ENCODE assay signal across 8 mouse cellular contexts in genomic region chr7:18872816-18873215, GRCm38 (mm10). TPM values are rescaled to one million over a fixed set of nuclear protein-coding genes. Genes with fewer than 3 reads are reported as not detected.
DNase-seq lines count a peak whose midpoint lies in the region; ATAC-seq lines count a peak whose summit lies in the region.

No protein-coding gene starts in this region.

- peak overlapping the region; percentile 79 for H3K4me2 ChIP-seq in hindbrain, embryonic 14.5 days (replicated peaks)
- peak overlapping the region; percentile 71 for H3K4me2 ChIP-seq in midbrain, embryonic 14.5 days (ENCODE audit: low read length)

- intact Hi-C loops in heart, postnatal 36 days (cut with DNase I) = loop anchor here (1.0 to 5.0 kb wide), 4 partner anchors 41 to 161 kb away; no protein-coding TSS in a partner anchor

- DNase-seq in heart, embryonic 10.5 days (ENCODE audit: low spot score) = peak; percentile 73
- no peak for DNase-seq in heart, postnatal 36 days
- peak; percentile 41 for DNase-seq in embryo, embryonic 10 days (ENCODE audit: low spot score)
- DNase-seq in hindbrain, embryonic 14.5 days (ENCODE audit: low spot score) = no peak
- DNase-seq in midbrain, embryonic 14.5 days = peak; percentile 45
- DNase-seq in thymus, postnatal 25 days = no peak
- DNase-seq in gastrocnemius, postnatal 25 days = no peak
- no peak for DNase-seq in frontal cortex, postnatal 14 days (ENCODE audit: low spot score in 2 of 2)

- ATAC-seq in hindbrain, embryonic 14.5 days (ENCODE audit: low FRiP score) = peak; percentile 38
- ATAC-seq in midbrain, embryonic 14.5 days (ENCODE audit: low FRiP score, low TSS enrichment) = peak; percentile 66; the same call in 1 of the 2 replicates

- peak overlapping the region; percentile 57 for H3K9ac ChIP-seq in hindbrain, embryonic 14.5 days
- H3K9ac ChIP-seq in midbrain, embryonic 14.5 days (replicated peaks; ENCODE audit: low read length) = peak overlapping the region; percentile 34; the same call in 1 of the 2 replicates

- 5% methylated on average over 7 of the region's 7 CpGs for WGBS in heart, embryonic 10.5 days
- 2% methylated on average over 7 of the region's 7 CpGs for WGBS in hindbrain, embryonic 14.5 days
- WGBS in midbrain, embryonic 14.5 days = 2% methylated on average over 7 of the region's 7 CpGs

- H3K4me1 ChIP-seq in heart, embryonic 10.5 days = peaks cover 10% of the 10 kb centered on the region; the same call in 1 of the 2 replicates
- 0 out of 2 replicates have a peak, but pooled peaks cover 4% of the 10 kb centered on the region for H3K4me1 ChIP-seq in hindbrain, embryonic 14.5 days (replicated peaks; ENCODE audit: control insufficient read depth, insufficient read depth, low read length)
- no peaks in the 10 kb centered on the region for H3K4me1 ChIP-seq in midbrain, embryonic 14.5 days (ENCODE audit: control insufficient read depth, insufficient read depth, low read length)

- H3K27ac ChIP-seq in heart, embryonic 10.5 days = no peak overlapping the region
- no peak overlapping the region for H3K27ac ChIP-seq in hindbrain, embryonic 14.5 days
- no peak overlapping the region for H3K27ac ChIP-seq in midbrain, embryonic 14.5 days (replicated peaks; ENCODE audit: low read depth, low read length)

- H3K4me3 ChIP-seq in heart, embryonic 10.5 days = peak overlapping the region; percentile 55
- H3K4me3 ChIP-seq in hindbrain, embryonic 14.5 days (replicated peaks; ENCODE audit: low read length) = peak overlapping the region; percentile 47
- H3K4me3 ChIP-seq in midbrain, embryonic 14.5 days (replicated peaks; ENCODE audit: low read depth, low read length) = peak overlapping the region; percentile 35

- no peaks in the 10 kb centered on the region for H3K27me3 ChIP-seq in heart, embryonic 10.5 days (ENCODE audit: insufficient read depth, poor library complexity, severe bottlenecking)
- H3K27me3 ChIP-seq in hindbrain, embryonic 14.5 days (ENCODE audit: control insufficient read depth, insufficient read depth, low read length) = no peaks in the 10 kb centered on the region
- H3K27me3 ChIP-seq in midbrain, embryonic 14.5 days (ENCODE audit: control insufficient read depth, insufficient read depth, low read length) = no peaks in the 10 kb centered on the region

- 0 out of 2 replicates have a peak, but pooled peaks cover 6% of the 10 kb centered on the region for H3K9me3 ChIP-seq in heart, embryonic 10.5 days
- no peaks in the 10 kb centered on the region for H3K9me3 ChIP-seq in hindbrain, embryonic 14.5 days (ENCODE audit: control insufficient read depth, low read length)
- no peaks in the 10 kb centered on the region; the same call in 1 of the 2 replicates for H3K9me3 ChIP-seq in midbrain, embryonic 14.5 days (ENCODE audit: control insufficient read depth, low read length)

- no peaks in the 10 kb centered on the region for H3K36me3 ChIP-seq in heart, embryonic 10.5 days
- no peaks in the 10 kb centered on the region for H3K36me3 ChIP-seq in hindbrain, embryonic 14.5 days (replicated peaks; ENCODE audit: control insufficient read depth, insufficient read depth)
- no peaks in the 10 kb centered on the region for H3K36me3 ChIP-seq in midbrain, embryonic 14.5 days (ENCODE audit: control insufficient read depth, insufficient read depth, low read length)

RNA-seq across cellular contexts. Expression of gene Pglyrp1, which starts 1.7 kb away (rescaled TPM):
- 0.26 and 0.43 TPM in 2 replicates for polyA plus RNA-seq in heart, embryonic 10.5 days (2016; fragmentation: Nextera tagmentation; extraction: Ambion mirVana)
- total RNA-seq in heart, postnatal 36 days (2021) = 1 to 10 TPM; 1.4 to 1.6 TPM
- polyA plus RNA-seq in hindbrain, embryonic 14.5 days (2014; fragmentation: Nextera tagmentation; extraction: Ambion mirVana) = 24.5 and 25.2 TPM in 2 replicates
- 18.9 and 20.7 TPM in 2 replicates for polyA plus RNA-seq in midbrain, embryonic 14.5 days (2014; fragmentation: Nextera tagmentation; extraction: Ambion mirVana)
- total RNA-seq in gastrocnemius, postnatal 25 days (2021) = under 1 TPM; 0.51 to 0.67 TPM

RNA-seq across cellular contexts. Expression of gene Mill2, which starts 33.0 kb away (rescaled TPM):
- polyA plus RNA-seq in heart, embryonic 10.5 days (2016; fragmentation: Nextera tagmentation; extraction: Ambion mirVana) = 0.04 and 0.21 TPM in 2 replicates
- 1 to 10 TPM; 5.8 to 6.3 TPM for total RNA-seq in heart, postnatal 36 days (2021)
- polyA plus RNA-seq in hindbrain, embryonic 14.5 days (2014; fragmentation: Nextera tagmentation; extraction: Ambion mirVana) = 0.39 and 0.50 TPM in 2 replicates
- 0.18 and 0.43 TPM in 2 replicates for polyA plus RNA-seq in midbrain, embryonic 14.5 days (2014; fragmentation: Nextera tagmentation; extraction: Ambion mirVana)
- total RNA-seq in gastrocnemius, postnatal 25 days (2021) = 1 to 10 TPM; 2.8 to 3.4 TPM

RNA-seq across cellular contexts. Expression of gene Ccdc61, which starts 37.4 kb away (rescaled TPM):
- polyA plus RNA-seq in heart, embryonic 10.5 days (2016; fragmentation: Nextera tagmentation; extraction: Ambion mirVana) = 26.9 and 29.4 TPM in 2 replicates
- total RNA-seq in heart, postnatal 36 days (2021) = 10 to 100 TPM in 1 of 2 experiments, 1 to 10 TPM in 1; 7.7 to 11.0 TPM
- polyA plus RNA-seq in hindbrain, embryonic 14.5 days (2014; fragmentation: Nextera tagmentation; extraction: Ambion mirVana) = 23.9 and 24.0 TPM in 2 replicates
- 16.1 and 18.5 TPM in 2 replicates for polyA plus RNA-seq in midbrain, embryonic 14.5 days (2014; fragmentation: Nextera tagmentation; extraction: Ambion mirVana)
- total RNA-seq in gastrocnemius, postnatal 25 days (2021) = 1 to 10 TPM; 5.2 to 6.5 TPM

RNA-seq across cellular contexts. Expression of gene Psg17, which starts 51.4 kb away (rescaled TPM):
- not detected in 2 replicates for polyA plus RNA-seq in heart, embryonic 10.5 days (2016; fragmentation: Nextera tagmentation; extraction: Ambion mirVana)
- not detected for total RNA-seq in heart, postnatal 36 days (2021)
- 0.12 TPM in 1 of 2 replicates, not detected in the other for polyA plus RNA-seq in hindbrain, embryonic 14.5 days (2014; fragmentation: Nextera tagmentation; extraction: Ambion mirVana)
- polyA plus RNA-seq in midbrain, embryonic 14.5 days (2014; fragmentation: Nextera tagmentation; extraction: Ambion mirVana) = not detected in 2 replicates
- total RNA-seq in gastrocnemius, postnatal 25 days (2021) = not detected

RNA-seq across cellular contexts. Expression of gene Nova2, which starts 52.9 kb away (rescaled TPM):
- polyA plus RNA-seq in heart, embryonic 10.5 days (2016; fragmentation: Nextera tagmentation; extraction: Ambion mirVana) = 0.53 and 0.57 TPM in 2 replicates
- 1 to 10 TPM; 4.8 to 7.7 TPM for total RNA-seq in heart, postnatal 36 days (2021)
- polyA plus RNA-seq in hindbrain, embryonic 14.5 days (2014; fragmentation: Nextera tagmentation; extraction: Ambion mirVana) = 15.4 and 16.3 TPM in 2 replicates
- 18.6 and 20.7 TPM in 2 replicates for polyA plus RNA-seq in midbrain, embryonic 14.5 days (2014; fragmentation: Nextera tagmentation; extraction: Ambion mirVana)
- 1 to 10 TPM; 1.7 to 2.1 TPM for total RNA-seq in gastrocnemius, postnatal 25 days (2021)

Comparison
In these comparisons a context has a peak if more than half of its experiments do, and no peak if none do; other contexts are left out.
1. DNase-seq: peak in heart, embryonic 10.5 days (single experiment), embryo, embryonic 10 days (single experiment) and midbrain, embryonic 14.5 days (single experiment); none in heart, postnatal 36 days (0 of 2), hindbrain, embryonic 14.5 days (single experiment), thymus, postnatal 25 days (single experiment), gastrocnemius, postnatal 25 days (single experiment) and frontal cortex, postnatal 14 days (0 of 2).
2. RNA of gene Pglyrp1, which starts 1.7 kb away (polyA plus RNA-seq): 24.5 to 25.2 TPM in hindbrain, embryonic 14.5 days and 18.9 to 20.7 TPM in midbrain, embryonic 14.5 days; 0.26 to 0.43 TPM in heart, embryonic 10.5 days; every median in the first group is over 10 times any median in the second.
3. Peak in every context shown above with its lines, with median percentiles within 50 percentile points of each other: H3K4me3 ChIP-seq.